Mouse (Mus musculus): ENCODE data around the gene Nudt7.

DNA sequence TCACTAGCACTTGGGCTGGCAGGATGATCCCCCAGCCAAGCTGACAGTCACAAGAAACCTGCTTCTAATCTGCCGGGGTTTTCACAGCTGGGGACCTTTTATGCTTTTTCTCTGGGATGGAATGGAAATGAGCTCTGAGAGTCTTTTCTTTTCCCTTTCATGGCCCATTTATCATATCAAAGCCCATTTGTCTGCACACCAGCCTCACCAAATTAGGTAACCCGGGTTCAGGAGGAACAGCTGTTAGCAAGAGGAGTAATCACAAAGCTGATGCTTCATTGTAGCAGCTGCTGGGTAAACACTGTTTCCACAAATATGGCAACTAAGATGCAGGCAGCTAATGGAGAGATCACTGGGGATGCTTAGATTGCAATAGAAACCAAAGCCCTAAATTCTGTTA is 17.3 kb upstream of the Nudt7 start:
- TF ChIP-seq CTCF (IDR thresholded peaks at IDR 0.05; ENCODE audit: low read depth) (no peak), EP300 (IDR thresholded peaks at IDR 0.05; ENCODE audit: low read depth) (no peak)

All from liver, postnatal 0 days (tissue).